Mouse (Mus musculus): ENCODE measurements at regions not wholly inside any gene's neighbourhood (a gene's known extent, or its start where the extent isn't known, plus 50 kb on each side); places are given as distances from the start of the nearest gene placed in this dataset.

DNA sequence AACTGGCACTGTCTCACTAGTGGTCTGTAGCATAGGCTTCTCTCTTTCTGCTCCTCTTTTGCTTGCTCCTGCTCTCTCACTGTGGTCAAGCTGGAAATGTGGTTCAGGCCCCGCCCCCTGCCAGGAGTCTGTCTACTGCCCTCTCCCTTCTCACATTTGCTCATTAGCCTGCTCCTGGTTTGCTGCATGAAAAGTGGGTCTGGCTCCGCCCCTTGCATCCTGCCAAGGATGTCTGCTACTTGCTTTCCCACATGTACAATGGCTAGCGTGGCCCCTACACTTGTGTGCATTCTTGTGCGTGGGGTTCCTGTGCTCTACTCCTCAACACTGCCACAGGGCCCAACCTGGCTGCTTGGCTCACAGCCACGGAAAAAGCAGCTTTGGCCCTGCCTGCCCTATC, 326.7 kb upstream of the Chrm3 start:
- WGBS = 74% methylated on average over 5 of the region's 5 CpGs
- ATAC-seq (ENCODE audit: insufficient number of reproducible peaks, insufficient read depth, low FRiP score, low read depth) = no peak

DNA sequence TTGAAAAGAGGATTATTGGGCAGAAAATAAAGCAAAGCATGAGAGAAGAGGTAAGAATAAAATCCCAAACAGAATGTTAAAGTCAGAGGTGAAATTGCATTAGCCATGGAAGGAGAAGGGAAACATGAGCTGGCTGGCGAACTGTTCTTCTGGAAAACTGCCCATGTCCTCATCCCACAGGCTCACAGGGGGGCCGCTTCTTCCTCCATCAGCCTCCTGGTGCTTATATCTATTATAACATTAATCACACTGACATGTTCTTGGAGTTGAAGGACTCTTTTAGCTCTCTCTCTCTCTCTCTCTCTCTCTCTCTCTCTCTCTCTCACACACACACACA, 293.4 kb upstream of the Chrm3 start:
- no peak for ATAC-seq (ENCODE audit: insufficient number of reproducible peaks, insufficient read depth, low FRiP score, low read depth)
- no peak overlapping the region for H3K27ac ChIP-seq (ENCODE audit: low read length)
- H3K9me3 ChIP-seq (ENCODE audit: control insufficient read depth, low read depth, low read length) = no peaks in the 10 kb centered on the region; the same call in 1 of the 2 replicates
- H3K27me3 ChIP-seq (ENCODE audit: control insufficient read depth, insufficient read depth, low read length) = no peaks in the 10 kb centered on the region
- H3K4me2 ChIP-seq (replicated peaks; ENCODE audit: low read depth, low read length) = no peak overlapping the region
- H3K9ac ChIP-seq (replicated peaks; ENCODE audit: low read depth, low read length) = no peak overlapping the region
- no peaks in the 10 kb centered on the region for H3K4me1 ChIP-seq (ENCODE audit: control insufficient read depth, insufficient read depth, low read length)
- no peak overlapping the region for H3K4me3 ChIP-seq (ENCODE audit: low read depth, low read length)
- 28% methylated on average over 2 of the region's 2 CpGs for WGBS
- no peaks in the 10 kb centered on the region for H3K36me3 ChIP-seq (ENCODE audit: control insufficient read depth, insufficient read depth, low read length)

More for the DNA sequence above, 326.7 kb upstream of the Chrm3 start:
- Histone ChIP-seq H3K4me2 (replicated peaks; ENCODE audit: low read depth, low read length) (no peak overlapping the region), H3K27me3 (ENCODE audit: control insufficient read depth, insufficient read depth, low read length) (no peaks in the 10 kb centered on the region), H3K9me3 (ENCODE audit: control insufficient read depth, low read depth, low read length) (no peaks in the 10 kb centered on the region), H3K4me1 (ENCODE audit: control insufficient read depth, insufficient read depth, low read length) (no peaks in the 10 kb centered on the region), H3K4me3 (ENCODE audit: low read depth, low read length) (no peak overlapping the region), H3K9ac (replicated peaks; ENCODE audit: low read depth, low read length) (no peak overlapping the region), H3K27ac (ENCODE audit: low read length) (no peak overlapping the region), H3K36me3 (ENCODE audit: control insufficient read depth, insufficient read depth, low read length) (no peaks in the 10 kb centered on the region)

DNA sequence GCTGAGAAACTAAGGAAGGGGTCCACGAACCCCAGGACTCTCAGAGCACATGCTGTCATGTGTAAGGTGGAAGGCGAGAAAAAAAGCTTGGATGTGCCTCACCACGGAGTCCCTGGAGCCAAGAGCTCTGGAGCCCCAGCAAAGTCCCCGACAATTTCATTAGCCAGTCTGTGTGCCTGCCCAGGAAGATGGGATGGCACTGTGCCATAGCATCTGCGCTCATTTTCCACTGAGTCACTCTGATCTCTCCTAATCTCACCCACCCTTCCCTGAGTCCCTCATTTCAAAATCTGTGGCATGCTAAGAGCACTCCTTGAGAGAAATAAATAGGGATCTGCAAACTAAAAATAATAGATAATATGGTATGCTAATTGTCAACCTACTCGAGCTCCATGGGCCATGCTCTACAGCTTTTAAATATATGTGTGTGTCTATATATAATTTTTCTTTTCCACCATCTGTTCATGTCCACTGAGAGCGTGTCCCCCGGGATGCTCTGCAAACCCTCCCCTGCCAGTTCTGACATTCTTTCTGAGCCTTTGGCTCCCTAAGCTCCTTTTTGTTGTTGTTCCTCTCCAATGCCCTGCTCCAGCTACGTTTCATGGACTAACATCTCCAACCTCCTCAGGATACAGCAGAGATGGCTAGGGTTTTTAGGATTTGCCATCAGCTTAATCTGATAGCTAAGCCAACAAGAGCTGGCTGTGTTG, 292.9 kb upstream of the Chrm3 start:
- H3K4me3 ChIP-seq (ENCODE audit: low read depth, low read length) = no peak overlapping the region
- H3K9me3 ChIP-seq (ENCODE audit: control insufficient read depth, low read depth, low read length) = no peaks in the 10 kb centered on the region; the same call in 1 of the 2 replicates
- no peaks in the 10 kb centered on the region for H3K27me3 ChIP-seq (ENCODE audit: control insufficient read depth, insufficient read depth, low read length)
- no peaks in the 10 kb centered on the region for H3K4me1 ChIP-seq (ENCODE audit: control insufficient read depth, insufficient read depth, low read length)
- 61% methylated on average over 9 of the region's 9 CpGs for WGBS
- H3K36me3 ChIP-seq (ENCODE audit: control insufficient read depth, insufficient read depth, low read length) = no peaks in the 10 kb centered on the region
- H3K9ac ChIP-seq (replicated peaks; ENCODE audit: low read depth, low read length) = no peak overlapping the region
- no peak overlapping the region for H3K27ac ChIP-seq (ENCODE audit: low read length)
- no peak for ATAC-seq (ENCODE audit: insufficient number of reproducible peaks, insufficient read depth, low FRiP score, low read depth)
- no peak overlapping the region for H3K4me2 ChIP-seq (replicated peaks; ENCODE audit: low read depth, low read length)

DNA sequence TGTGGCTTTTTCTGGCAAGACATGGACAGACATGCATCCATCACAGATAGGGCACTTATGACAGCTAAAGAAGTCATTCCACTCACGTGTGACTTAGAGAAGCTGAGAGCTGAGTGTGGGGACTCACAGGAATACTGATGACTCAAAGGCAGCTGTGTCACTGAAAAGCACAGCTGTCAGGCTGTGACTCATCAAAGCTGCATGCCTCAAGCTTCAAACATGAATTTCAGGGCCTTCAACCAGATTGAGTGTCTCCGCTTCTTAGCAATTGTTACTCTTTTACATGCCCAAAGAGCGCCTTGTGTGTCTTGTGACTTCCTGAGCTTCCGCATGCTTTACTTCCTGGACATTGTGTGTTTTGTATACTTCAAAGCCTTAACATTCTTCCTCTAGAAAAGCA, 276.2 kb upstream of the Chrm3 start:
- no peak for ATAC-seq (ENCODE audit: insufficient number of reproducible peaks, insufficient read depth, low FRiP score, low read depth)
- Histone ChIP-seq H3K4me1 (ENCODE audit: control insufficient read depth, insufficient read depth, low read length) (no peaks in the 10 kb centered on the region), H3K4me3 (ENCODE audit: low read depth, low read length) (no peak overlapping the region), H3K4me2 (replicated peaks; ENCODE audit: low read depth, low read length) (no peak overlapping the region), H3K9me3 (ENCODE audit: control insufficient read depth, low read depth, low read length) (no peaks in the 10 kb centered on the region), H3K36me3 (ENCODE audit: control insufficient read depth, insufficient read depth, low read length) (no peaks in the 10 kb centered on the region), H3K9ac (replicated peaks; ENCODE audit: low read depth, low read length) (no peak overlapping the region), H3K27me3 (ENCODE audit: control insufficient read depth, insufficient read depth, low read length) (no peaks in the 10 kb centered on the region), H3K27ac (ENCODE audit: low read length) (no peak overlapping the region)
- 66% methylated on average over 4 of the region's 4 CpGs for WGBS

DNA sequence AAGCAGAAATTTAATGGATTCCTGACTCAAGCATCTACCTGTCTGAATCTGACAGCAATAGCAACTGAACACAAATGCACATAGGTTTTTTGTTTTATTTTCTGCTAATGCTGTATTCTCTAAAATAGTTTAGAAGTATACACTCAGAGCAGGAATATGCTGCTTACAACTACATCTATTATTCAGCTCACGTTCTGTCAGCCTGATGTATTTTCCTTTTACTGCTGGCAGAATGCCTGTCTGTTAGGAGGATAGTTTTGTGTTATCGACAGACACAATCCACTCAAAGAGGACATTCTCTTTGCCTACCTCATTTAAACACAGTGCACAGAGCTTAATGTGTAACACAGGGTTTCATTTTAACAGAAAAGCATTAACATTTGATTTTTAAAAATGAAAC, 269.8 kb upstream of the Chrm3 start:
- Histone ChIP-seq H3K4me1 (ENCODE audit: control insufficient read depth, insufficient read depth, low read length) (no peaks in the 10 kb centered on the region), H3K36me3 (ENCODE audit: control insufficient read depth, insufficient read depth, low read length) (no peaks in the 10 kb centered on the region), H3K9ac (replicated peaks; ENCODE audit: low read depth, low read length) (no peak overlapping the region), H3K27ac (ENCODE audit: low read length) (no peak overlapping the region), H3K4me2 (replicated peaks; ENCODE audit: low read depth, low read length) (no peak overlapping the region), H3K4me3 (ENCODE audit: low read depth, low read length) (no peak overlapping the region), H3K27me3 (ENCODE audit: control insufficient read depth, insufficient read depth, low read length) (no peaks in the 10 kb centered on the region), H3K9me3 (ENCODE audit: control insufficient read depth, low read depth, low read length) (no peaks in the 10 kb centered on the region)
- ATAC-seq (ENCODE audit: insufficient number of reproducible peaks, insufficient read depth, low FRiP score, low read depth) = no peak
- WGBS = 36% methylated on average over 2 of the region's 2 CpGs

DNA sequence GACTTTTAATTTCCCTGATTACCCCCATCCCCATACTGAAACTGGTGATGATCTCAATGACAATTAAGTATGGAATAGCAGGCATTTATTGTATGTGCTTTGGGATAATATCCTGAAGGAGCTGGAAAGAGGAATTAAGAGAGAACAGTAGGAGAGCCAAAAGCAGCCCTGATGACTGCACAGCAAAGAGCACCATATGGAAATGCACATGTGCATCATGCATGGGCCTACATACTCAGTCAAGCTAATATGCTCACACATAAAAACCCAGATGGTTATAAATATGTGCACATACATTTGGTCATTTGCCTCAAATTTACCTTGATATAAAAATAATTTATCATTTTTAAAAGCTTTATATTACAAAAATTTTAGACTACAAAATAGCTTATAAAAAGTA, 259.0 kb upstream of the Chrm3 start:
- Histone ChIP-seq H3K9ac (replicated peaks; ENCODE audit: low read depth, low read length) (no peak overlapping the region), H3K4me3 (ENCODE audit: low read depth, low read length) (no peak overlapping the region), H3K4me2 (replicated peaks; ENCODE audit: low read depth, low read length) (no peak overlapping the region), H3K27me3 (ENCODE audit: control insufficient read depth, insufficient read depth, low read length) (no peaks in the 10 kb centered on the region), H3K36me3 (ENCODE audit: control insufficient read depth, insufficient read depth, low read length) (no peaks in the 10 kb centered on the region), H3K9me3 (ENCODE audit: control insufficient read depth, low read depth, low read length) (no peaks in the 10 kb centered on the region), H3K4me1 (ENCODE audit: control insufficient read depth, insufficient read depth, low read length) (no peaks in the 10 kb centered on the region), H3K27ac (ENCODE audit: low read length) (no peak overlapping the region)
- no peak for ATAC-seq (ENCODE audit: insufficient number of reproducible peaks, insufficient read depth, low FRiP score, low read depth)

DNA sequence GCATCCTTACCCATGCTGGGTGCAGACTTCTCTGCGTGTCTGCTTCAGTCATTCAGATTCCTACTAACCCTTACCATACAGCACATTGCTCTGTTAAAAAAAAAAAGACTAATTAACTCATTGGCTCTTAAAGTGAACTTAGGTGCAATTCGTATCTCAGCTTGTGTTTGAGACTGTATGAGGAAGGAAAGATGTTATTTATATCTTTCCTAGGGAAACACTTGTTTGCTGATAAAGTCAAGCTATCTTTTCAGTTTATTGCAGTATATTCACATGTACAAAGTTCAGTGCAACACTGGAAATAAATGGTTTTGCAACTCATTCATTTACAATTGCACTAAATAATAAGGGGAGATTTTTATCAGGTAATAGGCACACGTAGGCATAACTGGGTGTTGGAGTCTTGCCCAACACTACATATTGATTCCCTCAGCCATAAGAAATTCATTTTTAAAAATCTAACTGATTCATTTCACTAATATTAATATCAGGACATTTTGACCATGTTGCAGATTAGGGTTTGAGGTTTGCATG, 257.8 kb upstream of the Chrm3 start:
- WGBS = 68% methylated on average over 3 of the region's 3 CpGs
- H3K4me1 ChIP-seq (ENCODE audit: control insufficient read depth, insufficient read depth, low read length) = no peaks in the 10 kb centered on the region
- ATAC-seq (ENCODE audit: insufficient number of reproducible peaks, insufficient read depth, low FRiP score, low read depth) = no peak

DNA sequence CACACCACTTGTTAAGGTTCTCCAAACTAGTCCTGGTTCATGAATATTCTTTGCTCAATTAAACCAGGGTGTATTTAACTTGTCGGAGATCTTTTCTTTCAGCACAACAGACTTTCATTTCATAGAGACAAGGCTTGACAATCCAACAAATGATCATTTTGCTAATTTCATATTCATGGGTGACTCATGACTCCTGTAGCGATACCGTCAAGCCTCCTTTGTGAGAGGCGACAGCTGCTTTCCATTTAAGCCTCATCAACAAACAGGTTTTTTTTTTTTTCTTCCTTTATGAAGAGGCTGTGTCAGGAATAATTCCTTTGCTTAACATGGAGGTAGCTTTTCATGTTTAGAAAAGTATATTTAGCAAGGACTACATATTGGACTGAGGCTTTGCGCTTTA, 214.3 kb upstream of the Chrm3 start:
- no peak overlapping the region for H3K4me2 ChIP-seq (replicated peaks; ENCODE audit: low read depth, low read length)
- no peak overlapping the region for H3K27ac ChIP-seq (ENCODE audit: low read length)
- no peaks in the 10 kb centered on the region for H3K4me1 ChIP-seq (ENCODE audit: control insufficient read depth, insufficient read depth, low read length)
- H3K4me3 ChIP-seq (ENCODE audit: low read depth, low read length) = no peak overlapping the region
- 87% methylated on average over 5 of the region's 5 CpGs for WGBS
- H3K9me3 ChIP-seq (ENCODE audit: control insufficient read depth, low read depth, low read length) = no peaks in the 10 kb centered on the region
- no peaks in the 10 kb centered on the region for H3K27me3 ChIP-seq (ENCODE audit: control insufficient read depth, insufficient read depth, low read length)
- no peaks in the 10 kb centered on the region for H3K36me3 ChIP-seq (ENCODE audit: control insufficient read depth, insufficient read depth, low read length)
- no peak for ATAC-seq (ENCODE audit: insufficient number of reproducible peaks, insufficient read depth, low FRiP score, low read depth)
- no peak overlapping the region for H3K9ac ChIP-seq (replicated peaks; ENCODE audit: low read depth, low read length)

More for the DNA sequence above, 257.8 kb upstream of the Chrm3 start:
- Histone ChIP-seq H3K4me3 (ENCODE audit: low read depth, low read length) (no peak overlapping the region), H3K27ac (ENCODE audit: low read length) (no peak overlapping the region), H3K9me3 (ENCODE audit: control insufficient read depth, low read depth, low read length) (no peaks in the 10 kb centered on the region), H3K9ac (replicated peaks; ENCODE audit: low read depth, low read length) (no peak overlapping the region), H3K36me3 (ENCODE audit: control insufficient read depth, insufficient read depth, low read length) (no peaks in the 10 kb centered on the region), H3K27me3 (ENCODE audit: control insufficient read depth, insufficient read depth, low read length) (no peaks in the 10 kb centered on the region), H3K4me2 (replicated peaks; ENCODE audit: low read depth, low read length) (no peak overlapping the region)

DNA sequence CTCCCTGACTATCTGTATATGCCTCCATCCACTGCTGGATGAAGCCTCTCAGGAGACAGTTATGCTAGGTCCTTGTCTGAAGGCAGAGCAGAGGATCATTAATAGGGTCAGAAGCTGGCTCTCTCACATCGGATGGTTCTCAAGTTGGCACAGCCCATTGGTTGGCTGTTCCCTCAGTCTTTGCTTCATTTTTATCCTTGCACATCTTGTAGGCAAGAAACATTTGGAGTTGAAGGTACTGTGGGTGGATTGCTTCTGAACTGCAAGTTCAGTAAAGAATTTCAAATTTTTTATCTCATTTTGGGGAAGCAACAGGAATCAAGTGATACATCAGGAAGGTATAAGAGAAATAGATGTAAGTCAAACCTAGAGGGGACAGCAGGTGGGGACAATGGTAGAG, 206.2 kb upstream of the Chrm3 start:
- no peak for ATAC-seq (ENCODE audit: insufficient number of reproducible peaks, insufficient read depth, low FRiP score, low read depth)
- Histone ChIP-seq H3K4me1 (ENCODE audit: control insufficient read depth, insufficient read depth, low read length) (no peaks in the 10 kb centered on the region), H3K27me3 (ENCODE audit: control insufficient read depth, insufficient read depth, low read length) (no peaks in the 10 kb centered on the region), H3K4me2 (replicated peaks; ENCODE audit: low read depth, low read length) (no peak overlapping the region), H3K9ac (replicated peaks; ENCODE audit: low read depth, low read length) (no peak overlapping the region), H3K27ac (ENCODE audit: low read length) (no peak overlapping the region), H3K4me3 (ENCODE audit: low read depth, low read length) (no peak overlapping the region), H3K9me3 (ENCODE audit: control insufficient read depth, low read depth, low read length) (no peaks in the 10 kb centered on the region), H3K36me3 (ENCODE audit: control insufficient read depth, insufficient read depth, low read length) (no peaks in the 10 kb centered on the region)
- WGBS = 93% methylated on average over 1 of the region's 1 CpGs

Measured in stomach, embryonic 14.5 days (tissue).